Comparison of ENCODE assay signal across 12 mouse cellular contexts in genomic region chr2:27330446-27330845, GRCm38 (mm10).
DNase-seq lines count a peak whose midpoint lies in the region; ATAC-seq lines count a peak whose summit lies in the region.
"Had no signal": no experiment of that assay in that cellular context is flagged by ENCODE, and none has a peak within 500 bp of the region (broad histone marks: within the 10 kb centered on the region; RNA-seq: fewer than 3 reads in every experiment).

No protein-coding gene starts in this region.

- no peak overlapping the region for H3K4me3 ChIP-seq in neural tube, embryonic 14.5 days (ENCODE audit: low read depth, low read length)
- H3K4me3 ChIP-seq: heart, embryonic 15.5 days; kidney, embryonic 15.5 days had no signal

- no peak overlapping the region for H3K4me2 ChIP-seq in neural tube, embryonic 14.5 days (ENCODE audit: low read depth, low read length)
- H3K4me2 ChIP-seq: heart, embryonic 15.5 days; kidney, embryonic 15.5 days had no signal

- no peak overlapping the region for H3K9ac ChIP-seq in neural tube, embryonic 14.5 days (replicated peaks; ENCODE audit: low read depth, low read length)
- H3K9ac ChIP-seq: heart, embryonic 15.5 days; kidney, embryonic 15.5 days had no signal

- H3K9me3 ChIP-seq in neural tube, embryonic 14.5 days (ENCODE audit: control insufficient read depth, low read length): no peaks in the 10 kb centered on the region
- H3K9me3 ChIP-seq: G1E; heart, embryonic 15.5 days; kidney, embryonic 15.5 days had no signal

- no peaks in the 10 kb centered on the region for H3K27me3 ChIP-seq in neural tube, embryonic 14.5 days (ENCODE audit: control insufficient read depth, insufficient read depth, low read length)
- H3K27me3 ChIP-seq: heart, embryonic 15.5 days; kidney, embryonic 15.5 days had no signal

- H3K27ac ChIP-seq in neural tube, embryonic 14.5 days (ENCODE audit: low read depth, low read length): peak overlapping the region; percentile 60; the same call in 1 of the 2 replicates
- H3K27ac ChIP-seq: heart, embryonic 15.5 days; kidney, embryonic 15.5 days had no signal

- no peaks in the 10 kb centered on the region for H3K36me3 ChIP-seq in neural tube, embryonic 14.5 days (ENCODE audit: control insufficient read depth, insufficient read depth, low read length)
- H3K36me3 ChIP-seq: G1E; heart, embryonic 15.5 days; kidney, embryonic 15.5 days had no signal

- WGBS in neural tube, embryonic 14.5 days: 49% methylated on average over 8 of the region's 8 CpGs

- intact Hi-C loops in gastrocnemius, postnatal 36 days (cut with DNase I): no loop called here

- ATAC-seq in neural tube, embryonic 14.5 days (ENCODE audit: low read depth): no peak

- peaks cover 18% of the 10 kb centered on the region; the same call in 1 of the 2 replicates for H3K4me1 ChIP-seq in neural tube, embryonic 14.5 days (ENCODE audit: control insufficient read depth, insufficient read depth, low read length)

- DNase-seq in kidney, postnatal 14 days: peak; percentile 25
- DNase-seq in kidney, adult 9 months: no peak
- peak; percentile 65 to 72 for DNase-seq in cerebellum, adult 18-20 months
- peak; percentile 68 to 71 for DNase-seq in cerebellum, postnatal 36 days
- no peak for DNase-seq in lung, postnatal 36 days
- DNase-seq in gastrocnemius, postnatal 36 days: no peak
- DNase-seq: adrenal gland, postnatal 14 days; heart, adult 11 months had no signal

Comparison
In these comparisons a context has a peak if more than half of its experiments do, and no peak if none do; other contexts are left out.
1. DNase-seq: peak in kidney, postnatal 14 days (single experiment), cerebellum, adult 18-20 months (2 of 2) and cerebellum, postnatal 36 days (2 of 2); none in kidney, adult 9 months (single experiment), lung, postnatal 36 days (single experiment) and gastrocnemius, postnatal 36 days (0 of 2).